Mouse (Mus musculus): ENCODE results near the gene Aox4.

DNA sequence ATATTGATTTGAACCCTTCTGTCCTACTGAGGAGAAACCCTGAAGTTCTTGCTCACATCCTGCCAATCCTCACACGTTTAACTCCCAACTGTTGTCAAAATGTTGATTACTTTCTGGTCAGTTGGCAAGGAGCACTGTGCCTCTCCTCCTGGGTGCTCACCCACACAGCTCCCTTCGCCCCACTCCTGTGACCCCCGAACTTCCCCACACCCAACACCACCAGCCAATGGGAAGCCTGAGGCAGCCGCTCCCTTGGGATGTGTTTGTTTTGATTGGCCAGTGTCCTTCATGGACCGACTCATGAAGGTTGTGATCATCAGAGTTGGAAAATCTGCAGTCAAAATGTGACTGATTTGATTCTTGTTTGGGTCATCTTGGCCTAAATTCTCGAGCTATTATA is 88.2 kb downstream of the Aox4 start:
- TF ChIP-seq GATA1 (IDR thresholded peaks at IDR 0.05; ENCODE audit: low read length), result no peak
- TF ChIP-seq TAL1 (IDR thresholded peaks at IDR 0.05; ENCODE audit: low read length), result no peak

All from erythroblast, embryonic 14.5 days (primary cell).